Mouse (Mus musculus) thymus, postnatal 36 days (tissue): Measurements from ENCODE around the gene Hist1h2bb.
"Not testable (repeated sequence)": the region's sequence is repeated elsewhere in the genome, so short reads cannot be mapped to it uniquely, and the experiment has no call there.

Source experiments
- DNase-seq, 2 experiments: peaks; one replicate each; pipeline ENCODE4 v3.0.0; 2022; ENCODE audit warnings: mixed read lengths in 2 of 2

The Hist1h2bb gene

DNA sequence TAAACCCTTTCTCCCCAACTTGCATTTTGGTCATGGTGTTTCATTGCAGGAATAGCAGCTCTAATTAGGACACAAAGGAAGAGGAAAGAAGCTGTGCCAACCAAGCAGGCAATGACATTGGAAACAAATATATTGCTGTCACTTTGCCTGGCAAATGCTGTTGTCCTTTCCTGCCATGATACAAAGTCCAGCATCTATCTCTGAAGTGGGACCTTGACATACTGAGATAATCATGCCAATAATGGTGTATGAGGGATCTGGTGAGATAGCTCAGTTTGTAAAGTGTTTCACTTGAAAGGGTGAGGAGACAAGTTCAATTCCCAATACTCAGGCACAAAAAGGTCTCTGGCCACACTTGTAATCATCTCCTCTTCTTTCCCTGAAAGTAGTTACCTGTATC lies 20.2 kb downstream of the Hist1h2bb start:
- no peak for DNase-seq

DNA sequence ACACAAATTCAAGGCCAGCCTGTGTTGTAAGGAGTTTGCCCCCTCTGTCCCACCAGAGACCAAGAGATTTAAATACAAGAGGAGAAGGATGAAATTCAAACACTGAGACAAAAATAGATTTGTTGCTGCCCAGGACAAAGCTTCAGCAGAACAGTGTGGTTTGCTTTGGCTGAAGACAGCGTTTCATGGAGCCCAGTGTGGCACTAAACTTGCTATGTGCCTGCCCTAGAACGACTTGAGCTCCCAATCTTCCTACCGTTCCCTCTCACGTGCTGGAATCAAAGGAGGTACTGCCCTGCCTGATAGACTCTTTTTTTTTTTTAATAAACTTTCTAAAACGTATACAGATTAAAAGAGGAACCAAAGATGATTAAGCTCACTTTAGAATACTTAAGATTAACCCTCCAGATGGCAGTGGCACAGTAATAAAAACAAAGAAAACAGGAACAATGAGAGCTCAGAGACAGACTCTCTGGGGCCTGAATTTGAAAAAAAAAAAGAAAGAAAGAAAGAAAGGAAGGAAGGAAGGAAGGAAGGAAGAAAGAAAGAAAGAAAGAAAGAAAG lies 22.4 kb downstream of the Hist1h2bb start:
- no peak for DNase-seq

DNA sequence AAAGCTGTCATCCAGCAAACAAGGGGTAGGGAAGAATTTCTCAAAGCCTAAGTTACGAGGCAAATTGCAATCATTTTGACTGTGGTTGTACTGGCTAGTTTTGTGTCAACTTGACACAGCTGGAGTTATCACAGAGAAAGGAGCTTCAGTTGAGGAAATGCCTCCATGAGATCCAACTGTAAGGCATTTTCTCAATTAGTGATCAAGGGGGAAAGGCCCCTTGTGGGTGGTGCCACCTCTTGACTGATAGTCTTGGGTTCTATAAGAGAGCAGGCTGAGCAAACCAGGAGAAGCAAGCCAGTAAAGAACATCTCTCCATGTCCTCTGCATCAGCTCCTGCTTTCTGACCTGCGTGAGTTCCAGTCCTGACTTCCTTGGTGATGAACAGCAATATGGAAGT lies 23.1 kb downstream of the Hist1h2bb start, which contains the start of gene Trim38:
Trim38 (plus strand) TSS at position 301 of the 400 bp plus-strand sequence.
- DNase-seq: not testable (repeated sequence)

GRCm38 (mm10) chr13:23772561-23773313 lies 26.2 kb downstream of the Hist1h2bb start:
- no peak for DNase-seq

DNA sequence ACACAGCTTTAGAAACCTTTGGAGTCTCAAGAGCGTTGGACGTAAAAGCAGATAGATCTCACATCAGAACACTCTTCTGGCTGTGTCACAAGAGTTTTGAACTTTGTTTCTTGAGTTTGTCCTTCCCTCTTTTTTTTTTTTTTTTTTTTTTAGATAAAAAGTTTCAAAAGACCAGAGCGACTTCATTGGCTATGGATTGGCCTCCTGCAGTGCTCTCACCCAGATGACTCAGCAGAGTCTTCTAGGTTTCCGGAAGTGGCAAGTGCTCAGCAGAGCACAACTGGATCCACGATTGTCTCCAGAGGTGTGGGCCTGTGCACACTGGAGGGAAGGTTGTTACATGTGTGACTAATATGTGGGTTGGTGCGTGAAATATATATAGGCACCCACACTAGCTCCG lies 31.8 kb downstream of the Hist1h2bb start:
- no peak for DNase-seq

- DNase-seq: no peak
Measured at GRCm38 (mm10) chr13:23779025-23779424, 32.5 kb downstream of the Hist1h2bb start.

GRCm38 (mm10) chr13:23792520-23792919 lies 46.0 kb downstream of the Hist1h2bb start:
- DNase-seq: peak in 1 of 2 experiments; percentile 11
